Mouse (Mus musculus) mouse trophoblast stem cell (cell line): ENCODE data around the gene Wfdc15a.

ENCODE experiments used
- in situ Hi-C, 2 experiments: fragments of 300-500 bp; cut with MseI, MboI; formaldehyde crosslinking; loops; 2 replicates in 1 of 2; 3 replicates in 1 of 2; pipeline ENCODE4 v1.15.1; 2025

The Wfdc15a gene

DNA sequence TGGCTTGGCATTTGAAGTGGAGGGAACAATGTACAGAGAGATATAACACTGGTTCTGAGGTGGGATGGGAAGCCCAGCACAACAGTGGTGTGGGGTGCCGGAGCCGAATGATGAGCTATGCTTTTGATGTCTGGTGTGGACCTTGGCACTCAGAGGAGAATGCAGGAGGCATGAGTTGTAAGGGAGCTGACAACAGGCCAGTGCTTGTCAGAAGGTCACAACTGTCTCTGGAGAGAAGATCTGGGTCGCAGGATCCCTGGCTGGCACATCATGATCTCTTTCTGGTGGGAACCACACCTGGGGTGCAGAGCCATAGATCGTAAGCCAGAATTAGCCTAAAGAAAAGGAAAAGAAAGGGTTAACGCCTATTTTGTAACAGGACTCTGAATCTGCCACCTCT, 22.1 kb downstream of the Wfdc15a start:
- in situ Hi-C loops = loop anchor here in 1 of 2 experiments (5.0 kb wide), 1 partner anchor 76 kb away; no protein-coding TSS in a partner anchor

DNA sequence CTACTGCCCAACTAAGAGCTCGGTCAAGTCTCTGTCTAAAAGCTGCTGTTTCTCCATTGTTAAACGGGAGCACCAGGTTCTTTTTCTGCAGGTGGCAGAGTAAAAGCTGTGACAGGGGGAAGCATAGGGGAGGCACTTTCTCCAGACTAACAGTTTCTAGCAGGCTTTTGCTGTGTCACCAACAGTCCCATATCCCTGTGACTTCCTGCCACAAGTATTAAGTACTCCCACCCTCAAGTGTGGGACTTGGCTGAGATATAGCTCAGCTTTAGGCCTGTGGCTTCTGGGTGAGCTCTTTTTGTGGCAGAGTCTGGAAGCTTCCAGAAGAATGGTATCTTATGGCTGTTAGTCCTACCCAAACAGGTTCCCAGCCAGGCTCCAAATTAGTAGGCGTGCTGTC, 24.1 kb downstream of the Wfdc15a start:
- in situ Hi-C loops = loop anchor here in 1 of 2 experiments (5.0 kb wide), 1 partner anchor 74 kb away; no protein-coding TSS in a partner anchor

DNA sequence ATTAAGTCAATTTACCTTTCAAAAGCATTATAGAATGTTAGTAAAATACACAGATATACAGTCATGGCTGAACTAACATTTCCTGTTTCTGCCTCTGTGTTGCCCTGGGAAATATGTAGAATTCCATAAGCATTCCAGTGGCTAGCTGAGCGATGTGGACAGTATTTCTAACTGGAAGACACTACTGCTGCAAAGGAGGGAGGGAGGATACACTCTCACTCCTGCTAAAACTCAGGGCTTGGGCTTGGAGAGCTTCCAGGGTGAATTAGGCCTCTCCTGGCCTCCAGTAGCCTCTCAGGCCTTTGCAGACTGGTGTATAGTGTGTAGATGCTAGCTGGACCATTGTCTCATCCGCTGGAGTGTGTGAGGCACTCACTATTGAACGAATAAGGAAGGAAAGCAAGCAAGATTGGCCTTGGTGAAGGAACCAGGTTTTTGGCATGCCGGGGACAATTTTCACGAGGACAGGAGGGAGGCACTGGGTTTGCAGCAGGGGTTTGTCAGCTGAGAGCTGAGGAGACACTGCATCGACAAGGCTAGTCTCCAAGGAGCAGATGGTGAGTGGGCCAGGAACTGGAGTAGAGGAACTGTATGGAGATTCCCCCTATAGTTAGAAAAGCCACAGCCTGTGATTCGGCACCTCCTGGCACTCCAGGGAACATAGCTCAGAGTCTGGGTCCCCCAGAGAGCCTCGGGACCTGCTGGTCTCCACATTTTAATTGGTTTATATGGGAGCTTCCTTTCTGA, 25.1 kb downstream of the Wfdc15a start:
- in situ Hi-C loops = loop anchor here in 1 of 2 experiments (5.0 kb wide), 1 partner anchor 73 kb away; no protein-coding TSS in a partner anchor

DNA sequence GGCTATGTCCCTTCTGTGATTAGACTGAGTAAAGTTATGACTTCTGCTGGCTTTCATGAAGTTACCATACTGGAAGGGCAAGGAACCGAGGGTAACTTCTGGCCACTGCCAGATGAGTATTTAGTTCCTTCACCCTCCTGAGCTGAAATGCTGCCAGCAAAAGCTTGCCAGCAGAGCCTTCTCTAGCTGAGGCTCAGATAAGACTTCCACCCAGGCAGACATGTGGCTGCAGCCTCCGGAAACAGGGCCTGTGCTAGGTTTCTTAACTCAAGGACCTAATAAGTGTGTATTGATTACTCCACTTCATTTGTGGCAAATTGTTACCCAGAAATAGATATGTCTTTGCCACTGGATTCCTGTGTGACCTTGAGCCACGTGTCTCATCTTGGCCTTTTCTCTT, 26.5 kb downstream of the Wfdc15a start:
- in situ Hi-C loops = no loop called here

DNA sequence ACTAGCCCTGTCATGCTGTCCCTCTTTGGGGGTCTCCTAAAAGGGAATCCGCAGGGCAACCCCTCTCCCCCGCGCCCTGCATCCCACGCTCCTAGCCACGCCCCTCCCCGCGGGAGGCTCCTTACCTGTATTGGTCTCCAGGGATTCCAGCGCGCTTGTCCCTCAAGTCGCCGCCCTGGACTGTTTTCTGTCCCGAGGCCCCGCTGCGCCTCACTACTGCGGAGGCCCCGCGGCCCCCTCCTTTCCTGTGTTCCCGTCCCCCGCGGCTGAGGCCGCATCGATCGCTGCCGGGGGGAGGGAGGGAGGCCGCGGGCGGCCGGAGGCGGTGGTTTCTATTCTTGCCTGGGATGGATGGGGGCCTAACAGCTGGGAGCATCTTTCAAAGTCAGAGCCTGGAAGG, 29.0 kb downstream of the Wfdc15a start, which contains the start of gene Kcns1:
Gene Kcns1 (minus strand): TSS at position 212 of the 400 bp plus-strand sequence.
- in situ Hi-C loops = no loop called here

DNA sequence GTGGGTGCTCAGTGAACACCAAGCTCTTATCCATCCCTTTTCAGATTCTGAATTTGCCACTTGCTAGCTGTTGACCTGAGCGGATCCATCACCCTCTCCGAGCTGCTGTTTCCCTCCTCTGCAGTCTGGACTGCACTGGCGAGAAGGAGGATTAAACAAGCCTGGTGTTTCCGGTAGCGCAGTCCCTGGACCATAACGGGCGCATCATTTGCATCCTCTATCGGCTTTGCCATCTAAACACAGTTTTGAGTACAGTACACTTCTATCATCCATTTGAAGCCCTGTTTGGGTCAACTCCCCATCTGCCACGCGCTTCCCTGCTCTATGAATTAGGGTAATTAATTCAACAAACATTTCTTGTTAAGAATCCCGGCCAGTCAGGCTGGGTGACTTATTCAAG, 29.6 kb downstream of the Wfdc15a start:
- in situ Hi-C loops = no loop called here

DNA sequence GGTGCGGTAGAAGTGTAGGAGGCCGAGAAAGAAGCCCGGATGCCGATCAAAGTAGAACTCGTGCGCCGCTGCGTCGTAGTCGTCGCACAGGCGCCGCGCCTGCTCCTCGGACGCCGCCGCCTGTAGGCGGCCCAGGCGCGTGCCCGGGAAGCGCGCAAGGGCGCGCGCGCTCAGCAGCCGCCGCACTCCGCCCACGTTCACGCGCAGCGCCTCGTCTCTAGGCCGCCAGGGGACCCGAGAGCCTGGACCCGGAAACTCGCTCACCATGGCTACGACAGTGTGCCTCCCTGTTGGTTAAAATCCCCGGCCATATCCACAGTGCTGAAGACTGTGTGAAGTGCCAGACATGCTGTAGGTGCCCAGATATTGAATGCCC, 31.4 kb downstream of the Wfdc15a start:
- in situ Hi-C loops = no loop called here

DNA sequence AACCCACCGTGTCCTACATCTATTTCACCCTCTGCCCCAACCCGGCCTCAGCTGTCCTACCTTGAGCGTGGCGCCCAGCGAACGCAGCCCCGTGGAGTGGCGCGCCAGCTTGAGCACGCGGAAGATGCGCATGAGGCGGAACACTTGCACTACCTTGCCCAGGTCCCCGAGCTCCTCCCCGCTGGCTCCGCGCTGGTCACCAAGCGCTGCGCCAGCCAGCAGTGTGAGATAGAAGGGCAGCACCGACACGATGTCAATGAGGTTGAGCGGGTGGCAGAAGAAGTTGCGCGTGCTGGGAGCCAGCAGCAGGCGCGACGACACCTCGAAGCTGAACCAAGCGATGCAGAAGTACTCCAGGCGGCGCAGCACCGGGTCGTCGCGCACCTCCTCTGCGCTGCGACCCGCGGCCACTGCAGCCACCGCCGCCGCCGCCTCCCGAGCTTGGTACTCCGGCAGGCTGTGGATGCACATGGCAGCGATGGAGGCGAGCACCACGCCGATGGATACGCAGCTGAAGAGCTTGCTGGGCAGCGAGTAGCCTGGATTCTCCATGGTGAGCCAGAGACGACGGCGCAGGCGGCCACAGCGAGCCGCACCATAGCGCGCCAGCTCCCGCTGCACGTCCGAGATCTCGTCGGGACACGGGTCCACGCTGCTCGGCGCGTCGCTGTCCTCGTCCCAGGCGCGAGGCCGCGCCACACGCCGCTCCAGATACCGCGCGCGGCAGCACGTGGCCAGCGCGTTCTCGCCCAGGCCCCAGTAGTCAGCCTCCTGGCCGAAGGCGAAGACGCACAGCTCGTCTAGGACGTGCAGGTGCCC, 32.0 kb downstream of the Wfdc15a start:
- in situ Hi-C loops = no loop called here

DNA sequence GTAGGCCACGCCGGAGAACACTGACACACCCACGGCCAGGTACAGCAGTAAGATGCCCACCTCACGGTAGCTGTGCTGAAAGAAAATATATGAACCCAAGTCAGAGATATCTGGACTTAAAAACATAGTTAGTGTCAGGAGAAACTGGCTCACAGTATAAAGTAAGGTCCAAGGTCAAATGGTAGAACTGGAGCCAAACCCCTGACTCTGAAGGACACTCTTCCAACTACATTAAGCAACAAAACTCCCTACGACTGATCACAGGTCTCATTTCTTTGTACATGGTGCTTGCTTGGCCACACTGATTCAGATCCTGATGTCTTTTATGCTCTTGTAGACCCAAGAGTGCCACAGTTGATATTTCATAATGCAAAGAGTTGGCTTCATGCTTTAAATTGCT, 35.0 kb downstream of the Wfdc15a start:
- in situ Hi-C loops = no loop called here

DNA sequence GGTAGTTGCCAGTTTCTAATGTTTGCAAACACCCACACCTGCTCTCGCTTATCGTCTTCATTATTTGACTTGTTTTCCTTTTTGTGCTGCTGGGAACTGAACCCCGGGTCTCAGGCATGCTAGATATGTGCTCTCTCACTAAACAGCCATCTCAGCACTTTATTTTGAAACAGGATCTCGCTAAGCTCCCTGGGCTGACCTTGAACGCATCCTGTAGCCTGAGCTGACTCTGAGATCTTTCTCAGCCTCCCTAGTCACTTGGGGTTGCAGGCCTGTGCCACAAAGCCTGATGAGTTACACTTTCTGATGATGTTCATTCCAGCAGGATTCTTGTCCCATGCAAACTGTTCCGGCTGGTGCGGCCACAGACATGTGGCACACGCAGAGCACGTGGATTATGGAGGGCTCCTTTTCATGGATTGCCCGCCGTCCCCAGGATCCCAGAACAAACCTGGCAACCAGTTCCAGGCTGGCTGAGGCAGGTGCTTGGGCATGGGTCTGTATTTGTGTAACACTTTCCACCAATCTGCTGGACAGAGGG, 38.3 kb downstream of the Wfdc15a start:
- in situ Hi-C loops = no loop called here

DNA sequence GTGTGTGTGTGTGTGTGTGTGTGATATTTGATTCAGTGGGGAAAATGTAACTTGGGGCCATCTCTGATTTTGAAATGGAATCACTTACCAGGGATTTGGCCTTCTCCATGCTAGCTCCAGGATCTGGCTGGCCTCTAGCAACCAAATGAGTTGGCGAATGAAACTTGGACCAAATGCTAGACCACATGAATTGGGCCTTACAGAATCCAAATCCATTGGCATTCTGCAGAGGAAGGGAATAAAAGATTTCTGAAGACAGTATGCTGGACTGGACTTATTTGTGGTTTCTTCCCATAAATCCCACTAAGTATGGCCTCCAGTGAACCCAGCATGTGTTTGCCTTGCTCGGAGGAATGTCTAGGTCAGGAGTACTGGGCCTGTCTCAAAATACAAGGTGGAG, 41.1 kb downstream of the Wfdc15a start:
- in situ Hi-C loops = no loop called here

DNA sequence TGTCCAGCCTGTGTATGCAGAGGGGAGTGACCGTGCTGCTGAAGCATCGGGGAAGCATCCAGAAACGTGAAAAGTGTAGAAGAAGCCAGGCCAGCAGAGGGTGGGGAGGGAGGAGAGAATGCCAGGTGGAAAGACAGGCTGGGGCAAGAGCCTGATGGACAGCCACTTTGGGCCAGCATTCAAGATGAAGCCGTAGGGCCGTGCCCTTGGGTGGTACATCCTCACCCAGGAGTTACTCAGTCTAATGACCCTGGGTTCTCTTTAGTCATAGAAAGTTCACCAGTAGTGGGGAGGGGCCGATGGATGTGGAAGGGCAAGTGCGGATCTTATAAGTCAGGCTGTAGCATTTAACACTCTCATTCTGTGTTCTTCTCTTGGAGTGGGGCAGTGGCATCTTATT, 43.8 kb downstream of the Wfdc15a start:
- in situ Hi-C loops = no loop called here

DNA sequence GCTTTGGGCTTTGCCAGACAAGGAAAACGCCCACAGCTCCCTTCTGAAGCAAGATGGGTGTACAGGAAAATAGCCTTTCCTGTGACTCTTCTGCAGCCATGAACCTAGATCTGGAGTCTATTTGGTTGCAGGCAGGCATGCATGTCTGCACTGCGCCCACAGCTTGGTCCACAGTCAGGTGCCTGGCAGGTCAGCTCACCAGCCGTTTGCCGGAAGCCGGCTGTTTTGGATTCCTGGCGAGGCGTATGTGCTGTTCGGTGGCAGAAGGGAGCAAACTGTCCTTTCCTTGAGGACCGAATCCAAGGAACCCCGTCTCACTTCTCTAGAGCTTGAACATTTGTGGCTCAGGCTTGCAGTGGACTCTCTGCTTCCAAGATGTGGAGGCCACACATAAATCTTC, 45.9 kb downstream of the Wfdc15a start:
- in situ Hi-C loops = no loop called here

DNA sequence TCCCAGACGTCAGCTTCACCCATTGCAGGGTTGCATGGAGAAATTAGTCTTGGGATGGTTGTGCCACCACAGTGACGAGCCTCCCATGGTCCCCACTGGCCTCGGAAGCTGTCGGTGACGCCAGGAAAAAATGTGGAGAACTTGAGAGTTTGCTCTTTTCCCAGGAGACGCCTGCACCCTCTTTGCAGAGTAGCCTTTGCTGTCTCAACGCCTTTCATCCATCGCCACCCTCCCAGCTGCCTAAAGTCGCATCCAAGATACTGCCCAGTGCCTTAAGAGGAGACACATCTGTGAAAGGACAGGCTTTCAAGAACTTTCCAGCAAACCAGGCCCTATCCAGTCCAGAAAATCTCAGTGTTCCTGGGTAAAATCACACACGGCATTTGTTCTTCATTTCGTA, 47.6 kb downstream of the Wfdc15a start:
- in situ Hi-C loops = no loop called here

DNA sequence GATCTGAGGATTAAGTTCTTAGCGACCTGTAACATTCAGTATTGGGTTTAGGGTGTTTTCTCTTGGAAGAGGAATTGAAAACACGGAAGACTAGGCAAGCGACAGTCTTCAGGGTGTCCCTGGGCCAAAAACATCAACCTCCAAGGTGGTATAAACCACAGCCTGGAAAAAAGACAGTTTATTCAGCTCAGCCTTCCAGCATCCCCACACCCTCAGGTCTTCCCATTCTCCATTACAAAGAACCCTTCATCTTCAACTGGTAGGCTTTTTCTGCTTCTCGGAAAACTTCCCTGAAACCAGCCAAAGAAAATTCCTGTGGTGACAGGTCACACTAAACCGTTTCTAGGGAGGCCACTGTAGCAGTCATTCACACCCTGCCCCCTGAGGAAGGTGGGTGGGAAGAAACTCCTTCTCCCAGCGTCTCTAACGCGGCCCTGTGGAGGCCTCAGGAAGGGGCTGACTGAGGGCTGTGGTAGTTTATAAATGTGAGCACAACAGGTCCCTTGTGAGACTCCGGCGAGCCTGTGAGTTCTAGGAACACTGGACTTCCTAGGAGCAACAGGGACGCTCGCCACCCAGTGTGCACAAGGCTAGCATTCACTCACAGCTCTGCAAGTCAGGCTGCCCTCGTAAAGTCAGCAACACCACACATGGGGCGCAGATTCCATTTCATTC, 49.7 kb downstream of the Wfdc15a start:
- in situ Hi-C loops = no loop called here
